Mouse (Mus musculus) forebrain, embryonic 11.5 days (tissue): ENCODE results near the gene Vmn1r170. TPM values are rescaled to one million over a fixed set of nuclear protein-coding genes. Genes with fewer than 3 reads are reported as not detected.
"Not testable (repeated sequence)": the region's sequence is repeated elsewhere in the genome, so short reads cannot be mapped to it uniquely, and the experiment has no call there.

Experiments
- ATAC-seq: fragments of 200-750 bp; cut with Nextera tagmentation; replicated peaks from 2 replicates; pipeline ENCODE4 v1.8.0; 2017; ENCODE audit warnings: moderate TSS enrichment; ENCODE audit not compliant: low FRiP score
- DNase-seq: peaks from one replicate; pipeline ENCODE4 v3.0.0-alpha.2; 2017; ENCODE audit warnings: low spot score
- H3K27ac ChIP-seq: fragments of 300-500 bp; sonication (generic); 2 replicates; pipeline ENCODE4 v1.5.1; 2014; ENCODE audit warnings: low read depth, low read length
- H3K27me3 ChIP-seq: fragments of 300-500 bp; sonication (generic); 2 replicates; pipeline ENCODE4 v1.6.1; 2014; ENCODE audit warnings: mild to moderate bottlenecking, low read length, mixed read lengths; ENCODE audit not compliant: control insufficient read depth, insufficient read depth
- H3K36me3 ChIP-seq: fragments of 300-500 bp; sonication (generic); 2 replicates; pipeline ENCODE4 v1.6.1; 2014; ENCODE audit warnings: mild to moderate bottlenecking, low read length, moderate library complexity, mixed read lengths; ENCODE audit not compliant: control insufficient read depth, insufficient read depth
- H3K4me1 ChIP-seq: fragments of 300-500 bp; sonication (generic); replicated peaks from 2 replicates; pipeline ENCODE4 v1.6.1; 2014; ENCODE audit warnings: low read length, mixed read lengths; ENCODE audit not compliant: control insufficient read depth, insufficient read depth
- H3K4me2 ChIP-seq: fragments of 300-500 bp; sonication (generic); 2 replicates; pipeline ENCODE4 v1.6.1; 2014; ENCODE audit warnings: low read depth, mild to moderate bottlenecking, low read length, moderate library complexity, mixed read lengths; ENCODE audit not compliant: severe bottlenecking
- H3K4me3 ChIP-seq: fragments of 300-500 bp; sonication (generic); 2 replicates; pipeline ENCODE4 v1.5.1; 2014; ENCODE audit warnings: low read depth, low read length
- H3K9ac ChIP-seq: fragments of 300-500 bp; sonication (generic); 2 replicates; pipeline ENCODE4 v1.6.1; 2014; ENCODE audit warnings: low read length
- H3K9me3 ChIP-seq: fragments of 300-500 bp; sonication (generic); 2 replicates; pipeline ENCODE4 v1.6.1; 2016; ENCODE audit warnings: low read length, mixed read lengths; ENCODE audit not compliant: control insufficient read depth
- WGBS: fragments of 180-500 bp; shearing (Covaris S2); extraction: QIAGEN DNeasy Blood & Tissue Kit; methylation state at CpG from one replicate; pipeline ENCODE4 v1.1.7; 2014; 5-methylcytosine and 5-hydroxymethylcytosine counted together
- polyA plus RNA-seq: library from polyadenylated mRNA; unstranded; fragments of >200 nt; fragmentation: Nextera tagmentation; extraction: Ambion mirVana; gene quantifications from 2 replicates; pipeline ENCODE4 v1.2.1, GENCODE M21; 2014

The Vmn1r170 gene
- not detected in 2 replicates for polyA plus RNA-seq

DNA sequence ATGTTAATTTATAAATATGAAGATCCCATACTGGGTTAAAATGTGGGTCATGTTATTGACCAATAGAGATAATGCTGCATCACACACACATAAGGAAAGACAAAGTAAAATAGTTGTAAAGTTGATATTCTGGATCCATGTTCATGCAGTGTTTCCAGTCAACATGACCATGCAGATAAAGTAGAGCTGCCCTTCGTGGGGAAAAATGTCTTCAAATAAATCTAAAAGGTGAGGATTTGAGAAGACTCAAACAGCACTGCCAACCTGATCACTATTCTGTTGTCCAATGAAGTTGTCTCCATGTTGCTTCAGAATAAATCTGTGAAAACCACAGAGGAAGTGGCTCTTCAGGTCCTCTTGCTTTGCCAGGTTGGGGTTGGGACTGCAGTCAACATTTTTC is at the start of gene Vmn1r170:
Vmn1r170 (plus strand) TSS at position 301 of the 400 bp plus-strand sequence.
- not testable (repeated sequence) for H3K4me2 ChIP-seq, DNase-seq, H3K27me3 ChIP-seq, H3K9me3 ChIP-seq, H3K4me3 ChIP-seq, H3K9ac ChIP-seq, H3K27ac ChIP-seq, ATAC-seq, H3K36me3 ChIP-seq, H3K4me1 ChIP-seq
- 48% methylated on average over 1 of the region's 1 CpGs for WGBS

DNA sequence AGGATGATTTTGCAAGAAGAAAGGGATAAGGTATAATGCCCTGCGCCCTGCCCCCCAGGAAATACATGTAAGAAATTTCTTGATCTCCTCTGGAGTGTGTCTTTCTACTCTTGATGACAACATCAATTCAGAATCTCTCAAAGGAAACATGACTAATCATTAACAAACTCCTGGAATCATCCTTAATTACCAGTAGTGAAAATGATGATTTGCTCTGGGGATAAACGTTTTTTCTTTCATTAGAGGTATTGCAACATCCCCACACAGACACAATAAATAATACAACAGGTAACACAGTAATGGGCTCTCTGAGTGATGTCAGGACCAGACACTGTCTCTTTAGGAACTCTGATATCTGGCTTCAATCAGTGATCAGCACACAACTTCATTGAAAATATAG is 30.7 kb upstream of the Vmn1r170 start, which contains the start of gene Vmn1r169:
Vmn1r169 (plus strand) TSS at position 301 of the 400 bp plus-strand sequence.
- not testable (repeated sequence) for H3K27me3 ChIP-seq, H3K9me3 ChIP-seq, H3K4me3 ChIP-seq, DNase-seq, H3K36me3 ChIP-seq, H3K4me1 ChIP-seq, H3K4me2 ChIP-seq, H3K27ac ChIP-seq, H3K9ac ChIP-seq, ATAC-seq
- WGBS, result 80% methylated on average over 1 of the region's 2 CpGs

DNA sequence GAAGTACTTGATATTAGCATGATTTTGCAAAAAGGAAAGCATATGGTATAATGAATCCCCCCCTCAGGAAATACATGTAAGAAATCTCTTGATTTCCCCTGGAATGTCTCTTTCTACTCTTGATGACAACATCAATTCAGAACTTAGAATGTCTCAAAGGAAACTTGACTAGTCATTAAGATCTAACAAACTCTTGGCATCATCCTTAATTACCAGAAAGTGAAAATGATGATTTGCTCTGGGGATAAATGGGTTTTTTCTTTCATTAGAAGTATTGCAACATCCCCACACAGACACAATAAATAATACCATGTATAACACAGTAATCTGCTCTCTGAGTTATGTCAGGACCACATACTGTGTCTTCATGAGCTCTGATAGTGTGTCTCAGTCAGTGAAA is 24.4 kb downstream of the Vmn1r170 start, which contains the start of gene Vmn1r171:
Vmn1r171 (plus strand) TSS at position 301 of the 400 bp plus-strand sequence.
- H3K4me1 ChIP-seq, result no peaks in the 10 kb centered on the region
- no peak within 1 kb of the TSS for H3K4me2 ChIP-seq
- no peak within 1 kb of the TSS for H3K27ac ChIP-seq
- no peaks in the 10 kb centered on the region for H3K27me3 ChIP-seq
- H3K4me3 ChIP-seq, result no peak within 1 kb of the TSS
- no peaks in the 10 kb centered on the region; the same call in 1 of the 2 replicates for H3K9me3 ChIP-seq
- no peak within 1 kb of the TSS for H3K9ac ChIP-seq
- no peak for DNase-seq
- no peaks in the 10 kb centered on the region for H3K36me3 ChIP-seq
- ATAC-seq, result no peak

Other genes with a start within 250 kb of the Vmn1r170 start
- not detected in 2 replicates for gene Nlrp5, start 220.3 kb upstream of the Vmn1r170 start, polyA plus RNA-seq
- not detected in 2 replicates for gene Vmn1r167, start 99.0 kb upstream of the Vmn1r170 start, polyA plus RNA-seq
- gene Vmn1r168, start 66.4 kb upstream of the Vmn1r170 start, polyA plus RNA-seq, result not detected in 2 replicates
- not detected in 2 replicates for gene Vmn1r169, start 30.6 kb upstream of the Vmn1r170 start, polyA plus RNA-seq
- gene Vmn1r171, start 24.5 kb downstream of the Vmn1r170 start, polyA plus RNA-seq, result not detected in 2 replicates
- not detected in 2 replicates for gene Vmn1r172, start 52.1 kb downstream of the Vmn1r170 start, polyA plus RNA-seq
- not detected in 2 replicates for gene Vmn1r173, start 94.5 kb downstream of the Vmn1r170 start, polyA plus RNA-seq
- gene Vmn1r174, start 146.1 kb downstream of the Vmn1r170 start, polyA plus RNA-seq, result not detected in 2 replicates
- not detected in 2 replicates for gene Vmn1r175, start 204.5 kb downstream of the Vmn1r170 start, polyA plus RNA-seq
- not detected in 2 replicates for gene Vmn1r176, start 231.2 kb downstream of the Vmn1r170 start, polyA plus RNA-seq